1 mouse cellular context compared by ENCODE assay signal in genomic region chr2:144295145-144295735, GRCm38 (mm10).
TF ChIP-seq lines count a peak whose summit lies in the region.

No protein-coding gene starts in this region.

TF ChIP-seq in MEL, 35 proteins besides CTCF, POLR2A, EP300 and RAD21 (continued from another document):
- no peak for TF ChIP-seq ZMIZ1 (IDR thresholded peaks at IDR 0.05; ENCODE audit: low read depth, low read length)
- no peak for TF ChIP-seq POLR2AphosphoS2 (IDR thresholded peaks at IDR 0.05; ENCODE audit: low read length)
- no peak for TF ChIP-seq JUND (IDR thresholded peaks at IDR 0.05; ENCODE audit: low read depth, low read length)
- TF ChIP-seq ELF1 (IDR thresholded peaks at IDR 0.05; ENCODE audit: low read depth, low read length) = no peak
- no peak for TF ChIP-seq MYB (IDR thresholded peaks at IDR 0.05; ENCODE audit: low read depth, low read length)
